Mouse (Mus musculus) heart, embryonic 13.5 days (tissue): ENCODE data around the gene Stam. TPM values are rescaled to one million over a fixed set of nuclear protein-coding genes. Genes with fewer than 3 reads are reported as not detected.
A peak's percentile ranks its signal among the peaks of the same experiment; 100 is the strongest.

ENCODE experiments used
- ATAC-seq: fragments of 200-750 bp; cut with Nextera tagmentation; 2 replicates; pipeline ENCODE4 v1.8.0; 2017; ENCODE audit warnings: moderate TSS enrichment; ENCODE audit not compliant: insufficient number of reproducible peaks, low FRiP score, low TSS enrichment; ENCODE audit errors: extremely low read depth
- H3K27ac ChIP-seq: fragments of 300-500 bp; sonication (generic); replicated peaks from 2 replicates; pipeline ENCODE4 v1.5.1; 2015; ENCODE audit warnings: moderate library complexity, mild to moderate bottlenecking, inconsistent platforms
- H3K27me3 ChIP-seq: fragments of 300-500 bp; sonication (generic); replicated peaks from 2 replicates; pipeline ENCODE4 v1.6.1; 2015; ENCODE audit warnings: mild to moderate bottlenecking, inconsistent platforms
- H3K36me3 ChIP-seq: fragments of 300-500 bp; sonication (generic); 2 replicates; pipeline ENCODE4 v1.6.1; 2015; ENCODE audit warnings: mild to moderate bottlenecking, inconsistent platforms
- H3K4me1 ChIP-seq: fragments of 300-500 bp; sonication (generic); 2 replicates; pipeline ENCODE4 v1.6.1; 2015; ENCODE audit warnings: inconsistent platforms
- H3K4me2 ChIP-seq: fragments of 300-500 bp; sonication (generic); 2 replicates; pipeline ENCODE4 v1.6.1; 2015; ENCODE audit warnings: inconsistent platforms, mild to moderate bottlenecking, moderate library complexity
- H3K4me3 ChIP-seq: fragments of 300-500 bp; sonication (generic); 2 replicates; pipeline ENCODE4 v1.5.1; 2015; ENCODE audit warnings: moderate library complexity, mild to moderate bottlenecking, inconsistent platforms
- H3K9ac ChIP-seq: fragments of 300-500 bp; sonication (generic); 2 replicates; pipeline ENCODE4 v1.6.1; 2015; ENCODE audit warnings: inconsistent platforms, mild to moderate bottlenecking, moderate library complexity
- H3K9me3 ChIP-seq: fragments of 300-500 bp; sonication (generic); 2 replicates; pipeline ENCODE4 v1.6.1; 2016; ENCODE audit warnings: inconsistent platforms
- WGBS: fragments of 180-500 bp; shearing (Covaris S2); methylation state at CpG from one replicate; pipeline ENCODE4 v1.1.7; 2015; ENCODE audit warnings: mixed read lengths; 5-methylcytosine and 5-hydroxymethylcytosine counted together
- polyA plus RNA-seq: library from polyadenylated mRNA; unstranded; fragments of >200 nt; fragmentation: Nextera tagmentation; extraction: Ambion mirVana; gene quantifications from 2 replicates; pipeline ENCODE4 v1.2.1, GENCODE M21; 2015

Gene Stam
- polyA plus RNA-seq, 1 experiment from 2014 or later = 49.4 TPM

DNA sequence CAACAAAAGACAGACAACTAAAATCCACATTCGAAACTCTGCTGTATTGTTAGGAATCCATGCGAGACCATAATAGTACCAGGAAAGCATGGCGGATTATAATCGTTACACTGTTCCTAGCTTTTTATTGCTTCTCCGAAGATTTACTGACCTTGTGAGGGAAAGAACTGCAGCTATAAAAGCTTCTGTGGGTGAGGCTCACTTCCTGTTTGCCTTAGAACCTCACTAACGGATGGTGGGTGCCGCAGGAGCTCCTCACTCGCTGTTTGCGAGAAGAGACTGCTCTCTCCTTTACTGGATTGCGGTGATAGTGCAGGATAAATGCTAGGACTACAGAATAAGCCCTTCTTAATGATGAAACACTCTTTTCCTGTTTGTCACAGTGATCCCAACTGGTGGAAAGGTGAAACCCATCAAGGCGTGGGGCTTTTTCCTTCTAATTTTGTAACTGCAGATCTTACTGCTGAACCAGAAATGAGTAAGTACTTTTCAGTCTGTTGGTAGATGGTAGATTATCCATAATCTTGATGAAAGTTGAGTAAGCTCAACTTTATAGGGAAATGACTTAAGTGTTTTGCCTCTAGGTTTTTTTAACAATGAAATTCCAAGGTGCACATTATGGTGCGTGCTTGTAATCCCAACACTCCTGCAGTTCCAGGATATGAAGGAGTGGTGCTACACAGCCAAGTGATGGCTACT, 56.9 kb downstream of the Stam start:
- Histone ChIP-seq H3K4me3 (no peak overlapping the region), H3K36me3 (peaks cover 63% of the 10 kb centered on the region), H3K27ac (no peak overlapping the region), H3K4me2 (no peak overlapping the region), H3K9ac (no peak overlapping the region), H3K4me1 (no peaks in the 10 kb centered on the region), H3K9me3 (no peaks in the 10 kb centered on the region), H3K27me3 (no peaks in the 10 kb centered on the region)
- WGBS = 84% methylated on average over 12 of the region's 12 CpGs
- no peak for ATAC-seq

DNA sequence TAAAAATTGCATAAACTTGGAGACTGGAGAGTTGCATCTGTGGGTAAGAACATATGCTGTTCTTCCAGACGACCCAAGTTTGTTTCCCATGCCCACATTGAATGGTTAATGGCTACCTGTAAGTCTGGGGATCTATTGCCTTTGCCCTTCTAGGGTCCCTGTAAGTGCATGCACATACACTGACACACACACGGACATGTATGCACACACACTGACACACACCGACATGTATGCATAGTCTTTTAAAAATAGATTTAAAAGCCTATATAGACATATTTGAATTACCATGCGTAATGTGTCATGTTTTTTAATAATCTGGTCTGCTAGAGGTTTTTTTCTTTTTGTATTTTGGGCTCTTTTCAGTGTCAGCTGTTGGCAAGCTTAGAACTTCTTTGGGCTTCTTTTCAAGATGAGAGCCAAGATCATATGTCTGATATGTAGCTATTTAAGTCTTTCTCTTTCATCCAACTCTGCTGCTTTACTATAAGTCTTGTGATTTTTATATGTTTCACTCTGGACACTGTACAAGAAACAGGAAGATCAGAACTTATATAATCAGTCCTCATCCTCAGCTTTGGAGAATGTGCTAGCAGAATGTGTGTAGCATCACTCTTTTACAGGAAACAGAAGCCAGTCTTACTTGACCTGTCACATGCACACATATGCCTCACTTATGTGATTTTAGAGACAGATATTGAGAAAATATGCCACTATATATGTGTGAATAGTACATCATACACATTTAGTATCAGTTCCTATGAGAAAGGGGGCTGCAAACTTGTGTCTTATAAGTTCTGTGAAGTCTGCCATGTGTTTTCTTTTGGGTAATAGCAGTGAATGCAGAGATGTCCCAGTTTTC, 58.8 kb downstream of the Stam start:
- 86% methylated on average over 4 of the region's 4 CpGs for WGBS
- Histone ChIP-seq H3K4me1 (no peaks in the 10 kb centered on the region), H3K27ac (no peak overlapping the region), H3K4me3 (no peak overlapping the region), H3K4me2 (no peak overlapping the region), H3K9me3 (no peaks in the 10 kb centered on the region), H3K9ac (no peak overlapping the region), H3K27me3 (no peaks in the 10 kb centered on the region), H3K36me3 (peaks cover 64% of the 10 kb centered on the region)
- ATAC-seq = no peak

DNA sequence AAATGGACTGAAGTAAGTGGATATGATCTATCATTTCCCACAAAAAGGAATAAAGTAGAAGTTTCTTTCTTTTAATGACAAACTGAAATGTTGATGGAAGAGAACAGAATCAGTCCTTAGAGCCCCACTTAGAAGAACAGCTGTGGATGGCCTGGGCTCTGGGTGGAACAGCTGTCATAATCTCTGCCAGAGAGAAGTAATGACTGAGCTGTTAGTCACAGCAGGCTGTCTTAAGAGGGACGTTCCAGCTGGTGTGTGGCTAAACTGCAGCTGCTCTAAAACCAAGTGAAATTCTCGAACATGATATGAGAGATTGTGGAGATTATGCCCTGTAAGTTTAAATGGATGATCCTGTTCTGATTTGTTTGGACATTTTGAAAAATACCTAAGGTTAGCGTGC, 63.0 kb downstream of the Stam start:
- Histone ChIP-seq H3K36me3 (peaks cover 71% of the 10 kb centered on the region), H3K4me1 (peaks cover 8% of the 10 kb centered on the region), H3K27me3 (no peaks in the 10 kb centered on the region), H3K27ac (no peak overlapping the region), H3K4me3 (no peak overlapping the region), H3K9me3 (no peaks in the 10 kb centered on the region), H3K4me2 (no peak overlapping the region), H3K9ac (no peak overlapping the region)
- 73% methylated on average over 3 of the region's 3 CpGs for WGBS
- ATAC-seq = no peak

DNA sequence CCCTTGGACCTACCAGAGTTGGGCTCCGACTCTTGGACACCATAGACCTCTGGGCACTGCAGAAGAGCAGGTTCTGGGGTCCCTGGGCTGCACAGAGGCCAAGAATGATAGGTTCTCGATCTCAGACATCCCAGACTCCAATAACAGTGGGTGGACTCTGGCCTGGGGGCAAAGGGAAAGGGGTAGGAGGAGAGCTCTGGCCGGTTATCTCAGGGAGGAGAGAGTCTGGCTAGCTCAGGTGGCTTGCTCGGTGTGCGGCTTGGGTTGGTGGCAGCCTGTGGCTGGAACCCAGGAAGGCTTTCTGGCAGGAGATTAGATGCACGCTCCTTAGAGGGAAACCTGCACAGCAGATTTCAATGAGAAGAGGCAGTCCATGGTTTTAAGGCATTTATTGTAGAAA, 65.7 kb downstream of the Stam start:
- 72% methylated on average over 6 of the region's 6 CpGs for WGBS
- Histone ChIP-seq H3K9me3 (no peaks in the 10 kb centered on the region), H3K27me3 (no peaks in the 10 kb centered on the region), H3K4me3 (no peak overlapping the region), H3K27ac (no peak overlapping the region), H3K4me1 (peaks cover 10% of the 10 kb centered on the region), H3K9ac (no peak overlapping the region), H3K36me3 (peaks cover 73% of the 10 kb centered on the region), H3K4me2 (no peak overlapping the region)
- ATAC-seq = no peak

DNA sequence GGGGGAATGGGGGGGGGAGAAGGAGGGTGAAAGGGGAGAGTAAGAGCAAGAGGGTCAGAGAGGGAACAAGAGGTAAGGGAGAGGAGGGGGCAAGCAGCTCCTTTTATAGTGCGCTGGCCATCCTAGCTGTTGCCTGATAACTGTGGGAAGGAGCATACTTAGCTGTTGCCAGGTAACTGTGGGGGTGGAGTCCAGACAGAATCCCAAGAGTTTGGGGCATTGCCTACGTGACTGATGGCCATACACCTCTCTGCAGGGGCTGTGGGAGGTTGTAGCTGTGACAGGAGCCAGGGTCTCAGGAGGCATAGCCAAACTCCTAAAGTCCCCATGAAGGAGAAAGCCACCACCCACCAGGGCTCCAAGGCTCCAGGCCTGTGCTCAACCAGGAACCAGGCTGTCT, 66.1 kb downstream of the Stam start:
- no peak overlapping the region for H3K4me2 ChIP-seq
- no peak for ATAC-seq
- no peaks in the 10 kb centered on the region for H3K9me3 ChIP-seq
- 50% methylated on average over 2 of the region's 2 CpGs for WGBS
- H3K9ac ChIP-seq = no peak overlapping the region
- H3K4me3 ChIP-seq = no peak overlapping the region
- H3K27me3 ChIP-seq = no peaks in the 10 kb centered on the region
- H3K36me3 ChIP-seq = peaks cover 77% of the 10 kb centered on the region
- no peak overlapping the region for H3K27ac ChIP-seq
- H3K4me1 ChIP-seq = peaks cover 14% of the 10 kb centered on the region

DNA sequence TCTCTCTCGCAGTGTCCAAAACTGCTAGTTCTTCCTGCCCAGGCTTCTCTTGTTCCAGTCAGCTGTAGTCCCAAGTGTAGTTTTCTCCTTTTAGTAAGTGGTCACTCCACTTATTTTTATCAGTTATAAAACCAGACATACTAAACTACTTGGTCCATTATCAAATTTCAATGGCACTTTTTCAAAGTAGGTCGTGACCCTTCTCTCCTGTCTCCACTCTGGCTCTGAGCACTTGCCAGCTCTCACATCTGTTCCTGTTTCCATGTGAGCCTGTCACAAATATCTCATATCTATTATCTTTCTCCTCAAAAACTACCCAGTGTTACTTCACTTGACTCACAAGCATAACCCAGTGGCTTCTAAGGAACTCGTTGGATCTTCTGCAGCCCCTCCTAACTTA, 71.4 kb downstream of the Stam start:
- Histone ChIP-seq H3K9me3 (no peaks in the 10 kb centered on the region), H3K36me3 (peaks cover 67% of the 10 kb centered on the region), H3K27ac (peak overlapping the region; percentile 48)

DNA sequence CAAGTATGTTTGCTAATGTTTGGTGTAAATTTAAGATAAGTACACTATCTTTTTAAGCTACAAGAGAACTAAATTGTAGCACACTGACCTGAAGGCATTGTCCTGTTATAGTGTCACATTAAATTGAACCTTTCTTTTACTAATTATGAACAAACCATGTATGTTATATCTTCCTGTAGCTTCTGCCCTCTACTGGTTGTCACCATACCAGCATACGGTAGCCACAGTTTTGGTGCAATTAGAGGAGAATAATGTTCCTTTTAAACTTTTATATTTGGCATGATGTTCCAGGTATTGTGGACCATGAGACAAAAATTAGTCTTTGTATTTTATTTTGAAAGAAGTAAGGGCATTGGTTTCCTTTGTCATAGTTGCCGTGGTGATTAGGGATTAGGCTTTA, 73.0 kb downstream of the Stam start:
- Histone ChIP-seq H3K27ac (no peak overlapping the region), H3K4me2 (no peak overlapping the region), H3K9me3 (no peaks in the 10 kb centered on the region), H3K4me1 (peaks cover 13% of the 10 kb centered on the region), H3K9ac (no peak overlapping the region), H3K36me3 (peaks cover 56% of the 10 kb centered on the region), H3K27me3 (no peaks in the 10 kb centered on the region), H3K4me3 (no peak overlapping the region)
- WGBS = 91% methylated on average over 2 of the region's 2 CpGs
- no peak for ATAC-seq

More for the DNA sequence above, 71.4 kb downstream of the Stam start:
- Histone ChIP-seq H3K4me1 (peaks cover 13% of the 10 kb centered on the region), H3K4me2 (no peak overlapping the region), H3K9ac (no peak overlapping the region), H3K27me3 (no peaks in the 10 kb centered on the region), H3K4me3 (no peak overlapping the region)
- no peak for ATAC-seq
- WGBS = 26% methylated on average over 3 of the region's 3 CpGs

DNA sequence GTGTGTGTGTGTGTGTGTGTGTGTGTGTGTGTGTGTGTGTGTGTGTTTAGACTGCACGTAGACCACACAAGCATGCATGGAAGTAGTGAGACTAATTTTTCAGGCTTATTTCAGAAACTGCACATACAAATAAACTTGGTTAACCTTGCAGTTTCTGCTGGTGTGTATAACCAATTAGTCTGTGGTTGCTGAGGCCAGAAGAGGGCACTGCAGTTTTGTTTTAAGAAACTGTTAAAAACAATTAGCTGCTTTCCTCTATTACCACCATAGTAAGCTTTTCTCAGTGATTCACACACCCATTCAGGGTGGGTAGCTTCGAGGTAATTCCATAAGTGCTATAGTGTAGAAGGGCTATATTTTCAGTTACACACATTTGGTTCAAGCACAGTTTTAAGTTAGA, 76.9 kb downstream of the Stam start:
- peaks cover 26% of the 10 kb centered on the region for H3K36me3 ChIP-seq
- no peak overlapping the region for H3K4me2 ChIP-seq
- no peak overlapping the region for H3K27ac ChIP-seq
- no peak overlapping the region for H3K9ac ChIP-seq
- no peak for ATAC-seq
- H3K9me3 ChIP-seq = no peaks in the 10 kb centered on the region
- H3K4me3 ChIP-seq = no peak overlapping the region
- 89% methylated on average over 2 of the region's 2 CpGs for WGBS
- no peaks in the 10 kb centered on the region for H3K4me1 ChIP-seq
- H3K27me3 ChIP-seq = no peaks in the 10 kb centered on the region

- Histone ChIP-seq H3K27ac (no peak overlapping the region), H3K4me1 (no peaks in the 10 kb centered on the region), H3K36me3 (peaks cover 18% of the 10 kb centered on the region), H3K27me3 (no peaks in the 10 kb centered on the region), H3K9me3 (no peaks in the 10 kb centered on the region), H3K4me3 (no peak overlapping the region), H3K9ac (no peak overlapping the region), H3K4me2 (no peak overlapping the region)
- ATAC-seq = no peak
- 87% methylated on average over 6 of the region's 6 CpGs for WGBS
Observed at GRCm38 (mm10) chr2:14151854-14152253, 78.0 kb downstream of the Stam start.

- no peak for ATAC-seq
- no peak overlapping the region for H3K4me2 ChIP-seq
- no peaks in the 10 kb centered on the region for H3K9me3 ChIP-seq
- H3K27me3 ChIP-seq = no peaks in the 10 kb centered on the region
- 59% methylated on average over 3 of the region's 3 CpGs for WGBS
- no peak overlapping the region; the same call in 1 of the 2 replicates for H3K27ac ChIP-seq
- H3K36me3 ChIP-seq = no peaks in the 10 kb centered on the region; the same call in 1 of the 2 replicates
- no peak overlapping the region for H3K4me3 ChIP-seq
- peaks cover 7% of the 10 kb centered on the region for H3K4me1 ChIP-seq
- H3K9ac ChIP-seq = no peak overlapping the region
Observed at GRCm38 (mm10) chr2:14159047-14159446, 85.1 kb downstream of the Stam start.

GRCm38 (mm10) chr2:14159756-14160155, 85.9 kb downstream of the Stam start:
- H3K4me2 ChIP-seq = no peak overlapping the region
- no peaks in the 10 kb centered on the region for H3K27me3 ChIP-seq
- H3K27ac ChIP-seq = no peak overlapping the region
- H3K9ac ChIP-seq = no peak overlapping the region
- H3K9me3 ChIP-seq = no peaks in the 10 kb centered on the region
- H3K4me3 ChIP-seq = no peak overlapping the region
- no peaks in the 10 kb centered on the region; the same call in 1 of the 2 replicates for H3K36me3 ChIP-seq
- ATAC-seq = no peak
- WGBS = 78% methylated on average over 2 of the region's 2 CpGs
- peaks cover 13% of the 10 kb centered on the region for H3K4me1 ChIP-seq
